Mouse (Mus musculus) heart, adult 2 months (tissue): ENCODE data around the gene Nr2f2. TPM values are rescaled to one million over a fixed set of nuclear protein-coding genes. Genes with fewer than 3 reads are reported as not detected.

Experiments
- DNase-seq, 2 experiments: peaks; one replicate each; pipeline ENCODE4 v3.0.0; 2021
- H3K27ac ChIP-seq: fragments of 200-600 bp; 2 replicates; pipeline ENCODE4 v1.8.1; 2022
- H3K27me3 ChIP-seq: fragments of 200-500 bp; 2 replicates; pipeline ENCODE4 v1.6.1; 2012; ENCODE audit warnings: mild to moderate bottlenecking, low read length, inconsistent platforms, mixed read lengths; ENCODE audit not compliant: control insufficient read depth, insufficient read depth
- H3K36me3 ChIP-seq: fragments of 200-500 bp; 2 replicates; pipeline ENCODE4 v1.6.1; 2012; ENCODE audit warnings: low read length, inconsistent platforms; ENCODE audit not compliant: control insufficient read depth, insufficient read depth
- H3K4me1 ChIP-seq: fragments of 200-500 bp; 2 replicates; pipeline ENCODE4 v1.6.1; 2011; ENCODE audit warnings: low read length; ENCODE audit not compliant: control insufficient read depth, insufficient read depth
- H3K4me3 ChIP-seq: fragments of 200-600 bp; 2 replicates; pipeline ENCODE4 v1.8.1; 2022
- H3K79me2 ChIP-seq: fragments of 200-500 bp; replicated peaks from 2 replicates; pipeline ENCODE4 v1.6.1; 2012; ENCODE audit warnings: mild to moderate bottlenecking, inconsistent platforms, low read length, moderate library complexity, mixed read lengths; ENCODE audit not compliant: control insufficient read depth, insufficient read depth
- H3K9ac ChIP-seq: fragments of 200-500 bp; 2 replicates; pipeline ENCODE4 v1.6.1; 2012; ENCODE audit warnings: low read depth, mild to moderate bottlenecking, control low read depth, inconsistent platforms, low read length, mixed read lengths
- CTCF ChIP-seq: fragments of 200-600 bp; IDR thresholded peaks from 2 replicates; pipeline ENCODE4 v1.8.1; 2022; ENCODE audit warnings: antibody characterized with exemption, mild to moderate bottlenecking, moderate library complexity
- EP300 ChIP-seq: fragments of 200-500 bp; IDR thresholded peaks from 2 replicates; pipeline ENCODE4 v1.6.1; 2011; ENCODE audit warnings: low read depth, low read length, control low read depth; ENCODE audit not compliant: insufficient read depth
- POLR2A ChIP-seq: fragments of 200-500 bp; IDR thresholded peaks from 2 replicates; pipeline ENCODE4 v1.6.1; 2011; ENCODE audit warnings: mild to moderate bottlenecking, low read depth, low read length, control low read depth; ENCODE audit not compliant: insufficient read depth
- WGBS: fragments of 180-500 bp; shearing (Covaris S2); methylation state at CpG from one replicate; pipeline ENCODE4 v1.1.7; 2018; 5-methylcytosine and 5-hydroxymethylcytosine counted together
- intact Hi-C: fragments of 180-260 bp; cut with DNase I; formaldehyde crosslinking; loops from one replicate; pipeline ENCODE4 v1.15.1; 2025
- polyA plus RNA-seq: library from polyadenylated mRNA; depleted of rRNA; stranded (reverse); fragments of >200 nt; gene quantifications from 2 replicates; pipeline ENCODE4 v1.2.3, GENCODE M21; 2012
- total RNA-seq, 2 experiments: library from RNA; stranded (reverse); gene quantifications; 2 replicates each; pipeline ENCODE4 v1.2.3; 2021

The Nr2f2 gene
- total and polyA plus RNA-seq, 3 experiments = 16.4 to 39.3 (median 18.8) TPM

DNA sequence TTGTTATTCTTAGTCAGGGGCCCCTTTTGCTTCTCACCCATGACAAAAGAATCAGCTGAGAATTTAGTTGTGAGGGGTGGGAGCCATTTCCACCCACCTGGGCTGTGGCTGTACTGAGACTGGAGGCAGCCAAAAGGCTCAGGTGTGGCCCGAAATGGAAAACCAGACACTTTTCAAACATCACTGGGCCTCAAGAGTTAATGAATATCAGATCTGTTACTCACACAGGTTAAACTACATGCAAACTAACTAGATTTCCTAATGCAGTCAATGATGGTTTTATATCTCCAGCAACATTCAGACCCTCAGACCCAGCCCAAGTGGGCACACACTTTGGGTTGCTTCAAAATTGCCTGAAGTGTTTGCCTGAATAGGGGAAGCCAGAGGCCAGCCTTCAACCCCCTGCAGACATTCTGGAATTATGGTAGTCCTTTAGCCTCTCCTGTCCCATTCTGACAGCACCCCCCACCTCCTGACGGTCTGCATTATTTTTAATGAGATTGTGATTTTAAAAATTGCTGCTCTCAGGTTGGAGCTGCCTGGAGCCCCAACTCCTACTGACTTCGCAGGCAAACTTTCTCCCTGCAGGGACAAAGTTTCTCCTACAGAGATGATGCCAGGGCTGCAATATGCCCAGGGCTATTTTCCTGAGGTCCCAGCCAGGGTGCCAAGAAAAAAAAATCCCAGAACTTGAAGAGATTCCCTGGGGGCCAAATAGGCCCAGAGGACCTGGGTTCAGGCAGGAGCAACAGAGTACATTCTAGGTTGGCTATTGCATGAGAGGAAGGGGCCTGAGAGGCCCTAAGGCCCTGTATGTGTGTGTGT, 9.6 kb downstream of the Nr2f2 start:
- TF ChIP-seq POLR2A (no peak), CTCF (no peak), EP300 (no peak)
- intact Hi-C loops = no loop called here
- no peak for DNase-seq

DNA sequence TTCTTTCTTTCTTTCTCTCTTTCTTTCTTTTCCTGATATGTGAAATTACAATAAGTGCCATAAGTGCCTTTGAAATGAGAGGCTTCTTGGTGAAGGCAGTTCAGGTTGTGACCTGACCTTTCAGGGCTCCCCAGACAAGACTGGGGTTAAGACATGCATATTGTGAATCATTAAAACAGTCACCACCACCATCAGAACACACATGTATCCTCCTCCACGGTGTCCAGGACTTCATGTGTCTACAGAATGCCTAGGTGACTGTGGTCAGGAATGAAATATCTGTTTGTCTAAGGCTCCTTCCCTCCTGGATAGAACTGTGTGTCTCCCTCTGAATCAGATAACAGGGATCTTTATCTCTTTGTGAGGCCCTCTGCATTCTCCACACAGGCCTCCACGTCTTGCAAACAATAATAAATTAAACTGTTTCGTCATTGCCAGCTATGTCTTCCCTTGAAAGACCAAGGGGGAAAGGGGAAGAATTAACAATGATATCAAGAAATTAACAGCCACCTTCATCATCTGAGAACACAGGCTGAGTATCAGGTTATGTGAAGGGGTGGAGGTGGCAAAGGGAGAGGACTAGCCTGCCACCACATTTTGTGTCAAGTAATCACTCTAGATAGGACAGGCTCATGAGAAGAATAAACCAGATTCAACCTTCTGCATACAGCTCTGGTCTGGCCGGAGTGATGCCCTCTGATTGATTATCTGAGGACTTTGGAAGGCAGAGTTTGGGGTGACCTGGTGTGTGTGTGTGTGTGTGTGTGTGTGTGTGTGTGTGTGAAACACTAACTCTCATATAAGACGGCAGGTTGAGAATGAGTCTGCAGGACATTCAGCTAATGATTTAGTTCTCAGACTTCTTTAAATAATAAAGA, 10.6 kb downstream of the Nr2f2 start:
- peak overlapping the region; percentile 62 for H3K9ac ChIP-seq
- H3K27me3 ChIP-seq = no peaks in the 10 kb centered on the region
- no peaks in the 10 kb centered on the region; the same call in 1 of the 2 replicates for H3K79me2 ChIP-seq
- 42% methylated on average over 5 of the region's 5 CpGs for WGBS
- H3K4me1 ChIP-seq = no peaks in the 10 kb centered on the region
- H3K4me3 ChIP-seq = peak overlapping the region; percentile 22
- no peak for TF ChIP-seq CTCF
- TF ChIP-seq EP300 = no peak
- no peak for TF ChIP-seq POLR2A
- no peak for DNase-seq
- H3K27ac ChIP-seq = peak overlapping the region; percentile 49
- intact Hi-C loops = no loop called here
- H3K36me3 ChIP-seq = peaks cover 8% of the 10 kb centered on the region

More for the DNA sequence above, 9.6 kb downstream of the Nr2f2 start:
- WGBS = 69% methylated on average over 3 of the region's 3 CpGs
- no peaks in the 10 kb centered on the region; the same call in 1 of the 2 replicates for H3K79me2 ChIP-seq
- H3K27ac ChIP-seq = peak overlapping the region; percentile 49
- H3K36me3 ChIP-seq = peaks cover 8% of the 10 kb centered on the region
- no peaks in the 10 kb centered on the region for H3K27me3 ChIP-seq
- peak overlapping the region; percentile 36 for H3K4me3 ChIP-seq
- no peaks in the 10 kb centered on the region for H3K4me1 ChIP-seq
- peak overlapping the region; percentile 73 for H3K9ac ChIP-seq

DNA sequence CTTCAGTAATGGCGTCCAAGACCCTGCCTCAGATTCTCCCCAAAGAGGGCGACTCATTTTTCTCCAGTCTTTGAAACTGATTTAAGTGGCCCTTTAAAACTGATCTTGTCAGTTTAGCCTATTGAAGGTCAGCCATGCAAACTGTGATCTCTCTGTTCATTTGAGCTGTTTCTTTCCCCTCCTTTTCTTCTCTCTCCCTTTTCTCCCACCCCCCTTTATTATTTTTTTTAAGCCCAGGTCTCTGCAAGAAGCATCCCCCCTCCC, 11.2 kb downstream of the Nr2f2 start:
- 61% methylated on average over 2 of the region's 2 CpGs for WGBS
- H3K27me3 ChIP-seq = no peaks in the 10 kb centered on the region
- H3K4me1 ChIP-seq = no peaks in the 10 kb centered on the region; the same call in 1 of the 2 replicates
- H3K27ac ChIP-seq = peak overlapping the region; percentile 12
- H3K79me2 ChIP-seq = no peaks in the 10 kb centered on the region; the same call in 1 of the 2 replicates
- TF ChIP-seq EP300 = no peak
- no peak for TF ChIP-seq CTCF
- no peak for TF ChIP-seq POLR2A
- peaks cover 8% of the 10 kb centered on the region for H3K36me3 ChIP-seq
- no peak for DNase-seq
- no peak overlapping the region; the same call in 1 of the 2 replicates for H3K9ac ChIP-seq
- intact Hi-C loops = no loop called here
- no peak overlapping the region; the same call in 1 of the 2 replicates for H3K4me3 ChIP-seq

DNA sequence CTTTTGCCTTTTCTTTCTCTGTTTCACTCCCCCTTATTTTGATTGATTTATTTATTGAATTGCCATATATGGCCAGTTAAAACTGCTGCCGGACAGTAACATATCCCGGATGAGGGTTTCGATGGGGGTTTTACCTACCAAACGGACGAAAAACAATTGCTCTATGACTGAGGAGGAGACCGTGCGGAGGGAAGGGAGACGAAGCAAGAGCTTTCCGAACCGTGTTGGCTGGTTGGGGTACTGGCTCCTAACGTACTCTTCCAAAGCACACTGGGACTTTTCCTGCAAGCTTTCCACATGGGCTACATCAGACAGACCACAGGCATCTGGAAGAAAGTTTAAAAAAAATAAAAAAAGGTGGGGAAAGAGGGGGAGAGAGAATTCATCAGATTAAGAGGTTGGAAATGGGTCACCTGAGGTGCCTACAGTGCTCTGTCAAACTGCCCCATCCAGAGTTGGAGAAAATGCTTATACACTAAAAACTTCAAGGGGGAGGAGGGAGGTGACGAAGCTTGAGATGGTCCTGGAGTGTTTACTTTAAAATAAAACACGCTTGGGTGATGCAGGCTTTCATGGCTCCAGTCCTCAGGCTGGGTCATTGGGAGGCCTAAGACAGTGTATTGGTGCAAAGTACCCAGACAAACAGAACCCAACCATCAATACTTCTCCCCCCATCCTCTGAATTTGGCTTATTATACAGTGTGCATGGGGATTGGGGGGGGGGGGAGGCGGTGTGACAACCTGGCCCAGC, 11.8 kb downstream of the Nr2f2 start:
- Histone ChIP-seq H3K79me2 (no peaks in the 10 kb centered on the region; the same call in 1 of the 2 replicates), H3K27ac (peak overlapping the region; percentile 12), H3K27me3 (no peaks in the 10 kb centered on the region), H3K4me1 (no peaks in the 10 kb centered on the region; the same call in 1 of the 2 replicates), H3K36me3 (peaks cover 8% of the 10 kb centered on the region), H3K4me3 (peak overlapping the region; percentile 38), H3K9ac (peak overlapping the region; percentile 9)
- DNase-seq = no peak
- WGBS = 30% methylated on average over 14 of the region's 14 CpGs
- no peak for TF ChIP-seq CTCF
- intact Hi-C loops = no loop called here

DNA sequence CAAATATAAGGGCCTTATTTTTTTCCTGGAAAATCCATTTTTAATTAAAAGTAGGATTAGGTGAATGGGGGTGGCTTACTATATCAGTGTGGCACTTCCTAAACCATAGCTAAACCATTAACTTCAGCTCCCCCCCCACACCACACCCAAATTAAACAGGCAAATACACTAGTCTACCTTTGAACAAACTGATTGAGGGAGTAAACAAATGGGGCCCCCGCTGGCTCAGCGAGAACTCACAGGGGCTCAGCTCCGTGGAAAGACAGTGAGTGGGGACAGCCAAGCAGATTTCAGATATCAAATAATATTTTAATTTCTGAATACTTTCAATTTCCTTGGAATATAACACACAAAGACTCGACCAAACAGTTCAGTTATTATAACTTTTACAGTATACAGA, 13.4 kb downstream of the Nr2f2 start:
- Histone ChIP-seq H3K4me3 (no peak overlapping the region; the same call in 1 of the 2 replicates), H3K4me1 (no peaks in the 10 kb centered on the region; the same call in 1 of the 2 replicates), H3K27ac (peak overlapping the region; percentile 43), H3K79me2 (no peaks in the 10 kb centered on the region; the same call in 1 of the 2 replicates), H3K36me3 (peaks cover 8% of the 10 kb centered on the region), H3K27me3 (no peaks in the 10 kb centered on the region), H3K9ac (no peak overlapping the region)
- no peak for TF ChIP-seq EP300
- no peak for TF ChIP-seq CTCF
- TF ChIP-seq POLR2A = no peak
- DNase-seq = no peak
- 53% methylated on average over 4 of the region's 4 CpGs for WGBS
- intact Hi-C loops = no loop called here

DNA sequence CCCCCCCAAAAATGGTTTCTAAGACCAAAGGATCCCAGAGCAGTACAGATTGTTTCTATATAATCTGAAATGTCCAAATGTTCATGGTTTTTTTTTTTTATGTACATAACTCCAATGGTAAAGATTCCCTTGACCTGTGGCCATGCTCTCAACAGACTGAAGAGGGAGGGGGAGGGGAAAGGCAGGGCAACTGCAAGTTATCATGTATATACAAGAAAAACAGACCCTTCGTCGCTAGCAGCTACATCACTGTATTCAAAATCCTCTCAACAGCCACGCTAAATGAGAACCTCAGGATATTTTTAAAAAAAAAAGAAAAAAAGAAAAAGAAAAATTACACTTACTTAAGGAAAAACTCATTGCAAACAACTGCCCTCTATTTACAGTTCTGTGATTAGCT, 13.9 kb downstream of the Nr2f2 start:
- H3K36me3 ChIP-seq = peaks cover 8% of the 10 kb centered on the region
- TF ChIP-seq EP300 = no peak
- no peak for TF ChIP-seq POLR2A
- no peak for TF ChIP-seq CTCF
- WGBS = 47% methylated on average over 3 of the region's 3 CpGs
- intact Hi-C loops = no loop called here
- no peaks in the 10 kb centered on the region for H3K27me3 ChIP-seq
- no peak overlapping the region for H3K4me3 ChIP-seq
- DNase-seq = no peak
- H3K27ac ChIP-seq = peak overlapping the region; percentile 43
- H3K79me2 ChIP-seq = no peaks in the 10 kb centered on the region
- no peaks in the 10 kb centered on the region; the same call in 1 of the 2 replicates for H3K4me1 ChIP-seq
- H3K9ac ChIP-seq = no peak overlapping the region
